Mouse (Mus musculus) hindbrain, embryonic 14.5 days (tissue): Measurements from ENCODE around the gene Celf2. TPM values are rescaled to one million over a fixed set of nuclear protein-coding genes. Genes with fewer than 3 reads are reported as not detected.
A peak's percentile ranks its signal among the peaks of the same experiment; 100 is the strongest.

Source experiments
- ATAC-seq: fragments of 200-750 bp; cut with Nextera tagmentation; 2 replicates; pipeline ENCODE4 v1.8.0; 2017; ENCODE audit warnings: moderate number of reproducible peaks, mild to moderate bottlenecking, moderate TSS enrichment, moderate library complexity; ENCODE audit not compliant: low FRiP score
- DNase-seq: peaks from one replicate; pipeline ENCODE4 v3.0.0-alpha.2; 2015; ENCODE audit warnings: low spot score
- H3K27ac ChIP-seq: fragments of 300-500 bp; sonication (generic); 2 replicates; pipeline ENCODE4 v1.5.1; 2014; ENCODE audit warnings: mild to moderate bottlenecking, moderate library complexity
- H3K27me3 ChIP-seq: fragments of 300-500 bp; sonication (generic); 2 replicates; pipeline ENCODE4 v1.6.1; 2014; ENCODE audit warnings: mild to moderate bottlenecking, low read length, mixed read lengths; ENCODE audit not compliant: control insufficient read depth, insufficient read depth
- H3K36me3 ChIP-seq: fragments of 300-500 bp; sonication (generic); replicated peaks from 2 replicates; pipeline ENCODE4 v1.6.1; 2014; ENCODE audit not compliant: control insufficient read depth, insufficient read depth
- H3K4me1 ChIP-seq: fragments of 300-500 bp; sonication (generic); replicated peaks from 2 replicates; pipeline ENCODE4 v1.6.1; 2014; ENCODE audit warnings: antibody characterized with exemption, low read length, mixed read lengths; ENCODE audit not compliant: control insufficient read depth, insufficient read depth
- H3K4me2 ChIP-seq: fragments of 300-500 bp; sonication (generic); replicated peaks from 2 replicates; pipeline ENCODE4 v1.6.1; 2014; ENCODE audit warnings: mild to moderate bottlenecking, moderate library complexity
- H3K4me3 ChIP-seq: fragments of 300-500 bp; sonication (generic); replicated peaks from 2 replicates; pipeline ENCODE4 v1.5.1; 2014; ENCODE audit warnings: mild to moderate bottlenecking, low read length
- H3K9ac ChIP-seq: fragments of 300-500 bp; sonication (generic); 2 replicates; pipeline ENCODE4 v1.6.1; 2014
- H3K9me3 ChIP-seq: fragments of 300-500 bp; sonication (generic); 2 replicates; pipeline ENCODE4 v1.6.1; 2016; ENCODE audit warnings: low read length; ENCODE audit not compliant: control insufficient read depth
- WGBS: fragments of 180-500 bp; shearing (Covaris S2); extraction: QIAGEN DNeasy Blood & Tissue Kit; methylation state at CpG from one replicate; pipeline ENCODE4 v1.1.7; 2014; 5-methylcytosine and 5-hydroxymethylcytosine counted together
- polyA plus RNA-seq: library from polyadenylated mRNA; unstranded; fragments of >200 nt; fragmentation: Nextera tagmentation; extraction: Ambion mirVana; gene quantifications from 2 replicates; pipeline ENCODE4 v1.2.1, GENCODE M21; 2014

Celf2 gene
- polyA plus RNA-seq, 1 experiment from 2014 or later = 131 TPM

DNA sequence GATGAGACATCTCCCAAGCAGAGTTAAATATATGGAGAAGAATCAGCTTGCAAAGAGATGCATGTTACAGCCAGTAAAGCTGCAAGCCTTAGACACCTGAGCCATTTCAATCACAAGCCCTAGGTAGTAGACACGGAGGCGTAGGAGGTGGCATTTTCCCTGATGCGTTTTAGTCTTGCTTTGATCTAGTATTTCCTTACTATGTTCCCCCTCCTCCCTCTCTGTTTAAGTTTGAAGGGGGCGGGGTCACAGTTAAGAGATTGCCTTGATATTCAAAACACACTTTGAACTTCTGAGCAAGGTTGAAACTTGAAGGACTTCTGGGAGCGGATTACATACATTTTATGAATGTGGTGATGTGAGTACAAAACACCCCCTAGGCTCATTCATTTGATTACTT, 887.3 kb downstream of the Celf2 start:
- ATAC-seq = no peak
- no peak overlapping the region for H3K4me2 ChIP-seq
- H3K9me3 ChIP-seq = no peaks in the 10 kb centered on the region
- no peaks in the 10 kb centered on the region for H3K36me3 ChIP-seq
- H3K27ac ChIP-seq = no peak overlapping the region
- H3K4me1 ChIP-seq = no peaks in the 10 kb centered on the region
- H3K27me3 ChIP-seq = no peaks in the 10 kb centered on the region
- no peak overlapping the region for H3K4me3 ChIP-seq
- 83% methylated on average over 5 of the region's 5 CpGs for WGBS
- no peak overlapping the region for H3K9ac ChIP-seq
- no peak for DNase-seq

DNA sequence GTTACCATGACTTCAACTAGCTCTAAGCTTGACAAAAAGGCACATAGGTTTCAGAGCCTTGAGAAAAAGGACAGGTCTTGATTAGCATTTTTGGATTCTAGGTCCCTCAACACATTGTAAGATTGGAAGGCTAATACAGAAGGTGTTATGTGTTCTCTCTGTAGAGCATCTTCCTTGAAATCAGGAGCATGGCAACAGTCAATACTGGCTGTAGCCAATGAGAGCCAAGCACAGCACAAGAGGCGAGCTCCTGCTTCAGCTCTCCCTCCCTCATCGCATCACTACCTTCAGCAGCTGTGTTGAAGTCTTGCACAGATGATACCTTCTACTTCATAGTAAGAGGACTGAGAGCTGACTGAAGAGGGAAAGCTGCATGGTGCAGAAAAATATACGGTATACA, 890.5 kb downstream of the Celf2 start:
- Histone ChIP-seq H3K27me3 (no peaks in the 10 kb centered on the region), H3K4me1 (no peaks in the 10 kb centered on the region), H3K9ac (no peak overlapping the region), H3K27ac (no peak overlapping the region), H3K4me3 (no peak overlapping the region), H3K9me3 (no peaks in the 10 kb centered on the region), H3K4me2 (no peak overlapping the region), H3K36me3 (no peaks in the 10 kb centered on the region)
- WGBS = 87% methylated on average over 3 of the region's 3 CpGs
- DNase-seq (no peak), ATAC-seq (no peak)

DNA sequence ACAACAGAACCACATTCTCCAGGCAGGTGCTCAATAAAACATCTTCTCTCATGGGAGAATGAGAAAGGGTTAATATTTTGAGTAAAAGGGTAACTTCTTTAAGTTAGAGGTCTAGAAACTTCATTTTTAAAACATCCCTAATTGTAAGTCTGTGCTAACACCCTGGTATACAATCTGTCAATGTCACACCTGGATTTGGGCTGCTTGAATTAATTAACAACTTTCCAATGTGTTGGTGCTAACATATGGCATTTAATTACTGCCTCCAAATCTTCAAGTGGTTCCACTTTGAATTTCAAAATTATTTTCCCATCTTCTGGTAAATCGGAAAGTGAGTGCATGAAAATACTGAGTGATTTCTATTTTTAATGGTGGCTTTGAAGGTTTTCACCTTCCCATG, 890.9 kb downstream of the Celf2 start:
- Histone ChIP-seq H3K4me3 (no peak overlapping the region), H3K4me1 (no peaks in the 10 kb centered on the region), H3K9me3 (no peaks in the 10 kb centered on the region), H3K27me3 (no peaks in the 10 kb centered on the region), H3K4me2 (no peak overlapping the region), H3K36me3 (no peaks in the 10 kb centered on the region), H3K9ac (no peak overlapping the region), H3K27ac (no peak overlapping the region)
- WGBS = 87% methylated on average over 1 of the region's 1 CpGs
- ATAC-seq = no peak
- no peak for DNase-seq

DNA sequence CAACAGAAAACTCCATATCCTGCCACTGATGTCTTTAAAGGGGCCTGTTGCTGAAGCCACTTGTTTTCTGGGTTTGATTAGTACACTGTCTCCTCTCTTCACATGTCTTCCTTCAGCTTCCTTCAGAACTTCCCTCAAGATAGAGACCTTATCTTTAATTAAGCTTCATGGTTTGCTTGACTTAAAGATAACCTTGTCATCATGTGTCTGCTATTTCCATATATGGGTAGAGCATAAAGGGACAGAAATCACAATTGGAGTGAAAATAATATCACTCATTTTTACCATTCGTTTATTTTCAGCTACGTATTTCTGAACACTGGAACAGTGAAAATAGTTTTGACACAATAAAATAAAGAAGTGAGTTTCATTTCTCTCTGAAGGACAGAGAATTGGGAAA, 905.0 kb downstream of the Celf2 start:
- 96% methylated on average over 2 of the region's 2 CpGs for WGBS
- Histone ChIP-seq H3K36me3 (peaks cover 29% of the 10 kb centered on the region), H3K4me2 (no peak overlapping the region), H3K9ac (no peak overlapping the region), H3K4me3 (no peak overlapping the region), H3K9me3 (no peaks in the 10 kb centered on the region), H3K27ac (no peak overlapping the region), H3K27me3 (no peaks in the 10 kb centered on the region), H3K4me1 (0 out of 2 replicates have a peak, but pooled peaks cover 4% of the 10 kb centered on the region)
- ATAC-seq (no peak), DNase-seq (no peak)

DNA sequence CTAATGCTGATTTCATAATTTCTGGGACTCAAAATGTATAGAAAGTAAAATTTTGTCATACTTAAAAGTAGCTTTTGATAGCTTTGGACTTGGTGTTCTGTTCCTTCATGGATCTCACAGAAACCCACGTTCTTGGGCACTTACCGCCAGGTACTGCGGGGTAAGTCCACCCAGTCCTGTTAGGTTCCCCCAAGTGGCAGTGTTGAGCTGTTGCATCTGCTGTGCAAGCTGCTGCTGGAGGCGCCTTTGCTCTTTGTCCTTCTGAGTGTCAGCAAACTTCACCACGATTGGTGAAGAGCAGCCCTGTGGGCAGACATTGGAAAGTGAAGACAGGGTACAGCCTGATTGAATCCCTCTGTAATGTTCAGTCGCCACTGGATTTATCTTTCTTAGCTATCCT, 905.5 kb downstream of the Celf2 start:
- H3K4me3 ChIP-seq = no peak overlapping the region
- H3K9ac ChIP-seq = no peak overlapping the region
- H3K27me3 ChIP-seq = no peaks in the 10 kb centered on the region
- WGBS = 76% methylated on average over 6 of the region's 6 CpGs
- H3K4me2 ChIP-seq = no peak overlapping the region
- DNase-seq (no peak), ATAC-seq (no peak)
- no peaks in the 10 kb centered on the region for H3K9me3 ChIP-seq
- H3K27ac ChIP-seq = no peak overlapping the region
- H3K4me1 ChIP-seq = 0 out of 2 replicates have a peak, but pooled peaks cover 4% of the 10 kb centered on the region
- H3K36me3 ChIP-seq = peaks cover 33% of the 10 kb centered on the region

DNA sequence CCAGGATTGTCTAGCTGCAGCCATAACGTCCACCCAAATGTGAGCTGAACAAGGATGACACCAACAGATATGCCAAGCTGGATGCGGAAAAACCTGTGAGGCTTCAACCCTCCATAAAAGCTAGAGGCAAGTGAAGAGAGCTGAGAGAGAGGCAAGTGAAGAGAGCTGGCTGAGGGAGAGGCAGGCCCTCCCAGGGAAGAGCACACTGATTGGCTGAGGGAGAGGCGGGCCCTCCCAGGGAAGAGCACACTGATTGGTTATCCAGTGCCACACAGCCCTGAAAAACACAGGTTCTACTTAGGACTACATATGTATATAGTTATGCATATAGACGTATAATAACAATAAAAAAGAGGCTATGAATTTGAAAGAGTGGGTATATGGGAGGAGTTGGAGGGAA, 907.2 kb downstream of the Celf2 start:
- WGBS = 92% methylated on average over 4 of the region's 4 CpGs
- H3K9me3 ChIP-seq = no peaks in the 10 kb centered on the region
- ATAC-seq (0 out of 2 replicates have a peak, but pooled peaks have one; percentile 57), DNase-seq (no peak)
- no peaks in the 10 kb centered on the region for H3K4me1 ChIP-seq
- H3K36me3 ChIP-seq = peaks cover 45% of the 10 kb centered on the region
- no peak overlapping the region for H3K4me2 ChIP-seq
- H3K27me3 ChIP-seq = no peaks in the 10 kb centered on the region
- H3K27ac ChIP-seq = no peak overlapping the region
- no peak overlapping the region for H3K4me3 ChIP-seq
- H3K9ac ChIP-seq = no peak overlapping the region

DNA sequence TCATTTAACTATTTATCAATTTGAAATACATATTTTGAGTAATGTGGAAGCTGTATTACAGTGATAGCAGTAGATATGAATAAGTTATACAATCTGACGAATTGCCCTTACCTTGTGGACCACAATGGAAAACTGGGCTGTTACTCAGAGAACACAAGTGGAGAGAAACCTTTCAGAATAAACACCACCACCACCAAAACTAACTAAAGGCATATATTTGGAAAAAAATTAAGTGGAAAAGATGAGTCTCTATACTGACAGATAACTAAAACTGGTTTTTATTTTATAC, 910.5 kb downstream of the Celf2 start:
- DNase-seq (no peak), ATAC-seq (no peak)
- Histone ChIP-seq H3K9me3 (no peaks in the 10 kb centered on the region), H3K9ac (no peak overlapping the region), H3K36me3 (peaks cover 49% of the 10 kb centered on the region), H3K27me3 (no peaks in the 10 kb centered on the region), H3K27ac (no peak overlapping the region), H3K4me3 (no peak overlapping the region), H3K4me1 (peaks cover 12% of the 10 kb centered on the region; the same call in 1 of the 2 replicates), H3K4me2 (no peak overlapping the region)
- 91% methylated on average over 1 of the region's 1 CpGs for WGBS

DNA sequence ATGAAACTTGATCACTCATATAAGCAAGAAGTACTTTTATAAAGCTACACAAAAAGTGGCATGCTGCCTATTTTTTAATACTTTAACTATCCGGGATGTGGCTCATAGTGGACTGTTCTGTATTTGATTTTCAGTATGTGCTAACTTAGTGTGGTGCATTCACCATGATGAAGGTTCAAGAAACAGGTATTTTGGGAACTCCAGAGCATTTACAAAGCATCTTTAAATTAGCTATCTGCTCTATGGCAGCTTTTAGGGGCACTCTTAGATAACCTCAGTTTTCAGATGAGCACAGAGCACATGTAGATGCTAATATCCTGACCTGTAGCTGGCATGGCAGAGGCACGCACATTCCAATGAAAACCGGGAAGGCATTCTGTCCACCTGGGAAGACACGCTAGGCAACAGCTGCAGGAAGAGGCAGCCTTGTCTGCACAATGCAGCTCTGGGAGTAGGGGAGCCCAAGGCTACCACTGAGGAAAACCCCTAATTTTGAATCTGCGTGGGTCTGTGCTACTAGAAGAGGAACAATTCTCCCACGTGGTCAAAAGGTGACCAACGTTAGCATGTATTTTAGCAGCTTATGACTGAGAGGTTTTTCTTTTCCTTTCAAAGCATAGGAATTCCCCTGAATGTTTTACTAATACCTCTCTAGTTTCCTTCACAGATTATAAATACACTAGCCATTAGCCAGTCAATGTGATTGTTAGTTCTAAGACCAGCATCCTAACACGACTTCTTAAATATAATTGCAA, 911.1 kb downstream of the Celf2 start:
- no peak for DNase-seq
- H3K27ac ChIP-seq = no peak overlapping the region
- H3K9me3 ChIP-seq = no peaks in the 10 kb centered on the region
- ATAC-seq = no peak
- peaks cover 44% of the 10 kb centered on the region for H3K36me3 ChIP-seq
- no peak overlapping the region for H3K9ac ChIP-seq
- 79% methylated on average over 8 of the region's 8 CpGs for WGBS
- peaks cover 13% of the 10 kb centered on the region; the same call in 1 of the 2 replicates for H3K4me1 ChIP-seq
- H3K27me3 ChIP-seq = no peaks in the 10 kb centered on the region
- H3K4me3 ChIP-seq = no peak overlapping the region
- no peak overlapping the region for H3K4me2 ChIP-seq

DNA sequence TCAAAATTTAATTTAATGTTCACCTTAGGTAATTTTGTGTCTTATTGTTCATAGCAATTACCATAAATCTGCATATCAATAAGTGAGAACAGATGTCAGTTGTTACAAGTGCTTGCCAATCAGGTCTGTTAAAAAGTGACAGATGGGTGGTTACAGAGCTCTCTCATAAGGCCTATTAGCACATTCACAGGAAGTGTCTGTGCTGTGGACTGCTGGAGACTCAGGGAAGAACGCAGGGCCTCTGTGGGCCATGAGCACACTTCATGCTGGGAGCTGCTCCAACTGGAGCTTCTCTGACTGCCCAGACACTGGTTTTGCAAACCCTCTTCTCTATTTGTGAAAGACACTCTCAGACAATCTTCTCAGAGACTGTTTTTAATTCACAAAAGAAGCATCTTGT, 914.6 kb downstream of the Celf2 start:
- peaks cover 13% of the 10 kb centered on the region; the same call in 1 of the 2 replicates for H3K4me1 ChIP-seq
- DNase-seq (peak; percentile 53), ATAC-seq (peak; percentile 86)
- H3K27ac ChIP-seq = peak overlapping the region; percentile 57; the same call in 1 of the 2 replicates
- H3K36me3 ChIP-seq = peaks cover 24% of the 10 kb centered on the region
- H3K9me3 ChIP-seq = no peaks in the 10 kb centered on the region
- H3K4me3 ChIP-seq = no peak overlapping the region
- no peaks in the 10 kb centered on the region for H3K27me3 ChIP-seq
- H3K9ac ChIP-seq = no peak overlapping the region
- no peak overlapping the region for H3K4me2 ChIP-seq
- WGBS = 0% methylated on average over 1 of the region's 1 CpGs

DNA sequence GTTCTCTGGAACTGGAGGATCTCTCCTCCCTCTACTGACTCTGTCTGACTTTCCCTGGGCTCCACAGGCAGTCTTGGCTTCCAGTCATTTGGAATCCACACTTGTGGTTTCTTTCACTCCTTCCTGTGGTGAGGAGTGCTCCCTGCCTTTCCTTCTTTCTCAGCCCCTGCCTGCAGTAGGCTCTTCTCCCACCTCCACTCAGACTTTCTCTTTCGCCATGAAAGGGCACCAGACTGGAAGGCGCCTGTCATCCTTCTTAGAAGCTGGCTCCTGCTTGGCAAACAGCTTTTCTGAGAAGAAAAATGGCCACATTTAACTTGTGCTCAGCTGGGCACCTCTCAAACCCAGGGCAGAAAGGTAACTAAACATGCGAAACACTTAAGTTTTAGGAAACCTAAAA, 915.2 kb downstream of the Celf2 start:
- Histone ChIP-seq H3K27me3 (no peaks in the 10 kb centered on the region), H3K4me3 (no peak overlapping the region), H3K36me3 (peaks cover 20% of the 10 kb centered on the region), H3K9me3 (no peaks in the 10 kb centered on the region), H3K9ac (no peak overlapping the region), H3K27ac (peak overlapping the region; percentile 38), H3K4me1 (peaks cover 13% of the 10 kb centered on the region; the same call in 1 of the 2 replicates), H3K4me2 (no peak overlapping the region)
- DNase-seq = no peak
- 39% methylated on average over 3 of the region's 3 CpGs for WGBS
- ATAC-seq = peak; percentile 36; the same call in 1 of the 2 replicates
